Mouse (Mus musculus): ENCODE measurements around the gene Herc2. TPM values are rescaled to one million over a fixed set of nuclear protein-coding genes. Genes with fewer than 3 reads are reported as not detected.

The Herc2 gene
- polyA plus RNA-seq, 2 experiments from 2014 or later: 19.4 to 25.6 TPM

DNA sequence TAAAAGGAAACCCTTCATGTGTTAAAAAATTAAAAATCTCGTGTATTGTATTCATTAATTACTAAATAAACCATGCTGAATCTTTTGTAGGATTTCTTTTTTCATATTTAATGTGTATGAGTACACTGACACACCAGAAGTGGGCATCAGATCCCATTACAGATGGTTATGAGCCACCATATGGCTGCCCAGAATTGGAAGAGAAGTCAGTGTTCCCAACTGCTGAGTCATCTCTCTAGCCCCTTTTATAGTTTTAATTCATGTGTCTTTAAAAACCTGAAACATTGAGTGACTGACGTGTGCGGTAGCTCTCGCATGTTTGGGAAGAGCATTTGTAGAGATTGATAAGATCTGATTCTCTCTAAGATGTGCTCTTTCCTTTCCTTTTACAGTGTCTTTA lies 21.7 kb downstream of the Herc2 start:
- ATAC-seq: no peak

DNA sequence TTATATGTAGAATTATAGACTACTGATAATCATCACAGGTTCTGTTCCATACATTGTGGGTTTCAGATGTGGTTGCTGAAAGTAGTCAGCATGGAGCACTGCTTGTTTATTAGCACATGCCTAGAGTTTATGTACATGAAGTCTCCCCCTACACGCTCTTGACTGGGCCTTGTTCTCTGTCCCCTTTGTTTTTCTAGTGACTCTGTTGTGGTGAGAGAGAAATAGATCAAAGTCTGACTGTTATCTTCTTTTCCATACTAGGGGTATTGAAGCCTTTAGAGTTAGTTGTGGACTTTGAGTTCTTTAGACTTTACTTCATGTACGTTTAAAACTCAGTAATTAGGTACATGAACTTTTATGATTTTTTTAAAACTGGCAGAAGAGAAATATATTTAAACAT lies 33.0 kb downstream of the Herc2 start:
- ATAC-seq: no peak

DNA sequence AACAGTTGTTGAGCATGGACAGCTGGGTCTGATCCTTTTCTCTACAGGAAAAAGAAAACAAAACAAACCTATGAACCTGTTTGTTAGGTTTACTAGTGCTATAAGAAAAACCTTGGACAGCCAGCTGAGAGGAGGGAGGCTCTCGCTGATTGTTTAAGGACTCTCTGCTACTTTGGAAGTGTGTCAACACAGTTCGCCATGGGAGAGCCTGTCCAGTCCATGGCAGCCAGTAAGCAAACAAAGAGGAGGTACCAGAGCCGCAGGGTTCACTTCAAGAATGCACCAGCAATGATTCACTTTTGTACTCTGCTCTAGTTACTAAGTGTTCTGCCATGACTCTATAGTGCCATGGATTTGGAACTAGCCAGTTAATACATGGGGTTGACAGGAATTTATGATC lies 39.1 kb downstream of the Herc2 start:
- no peak for ATAC-seq

DNA sequence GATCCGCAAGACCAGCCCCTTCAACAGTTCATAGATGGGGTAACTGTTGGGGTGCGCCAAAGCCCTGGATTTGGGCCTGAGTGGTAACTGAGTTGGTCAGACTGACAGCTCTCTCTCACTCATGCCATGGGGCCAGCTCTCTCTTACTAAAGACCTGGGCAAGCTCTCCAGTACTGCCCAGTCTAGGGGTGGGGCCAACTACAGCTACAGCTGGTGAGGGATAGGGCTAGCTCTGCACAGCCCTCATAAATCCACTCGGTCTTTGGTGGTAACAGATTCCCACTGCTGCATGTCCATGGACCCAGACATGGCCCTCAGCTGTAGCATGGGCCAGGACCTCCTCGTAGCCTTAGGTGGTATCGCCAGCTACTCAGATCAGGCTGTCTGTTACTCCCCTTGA lies 41.4 kb downstream of the Herc2 start:
- ATAC-seq: no peak

DNA sequence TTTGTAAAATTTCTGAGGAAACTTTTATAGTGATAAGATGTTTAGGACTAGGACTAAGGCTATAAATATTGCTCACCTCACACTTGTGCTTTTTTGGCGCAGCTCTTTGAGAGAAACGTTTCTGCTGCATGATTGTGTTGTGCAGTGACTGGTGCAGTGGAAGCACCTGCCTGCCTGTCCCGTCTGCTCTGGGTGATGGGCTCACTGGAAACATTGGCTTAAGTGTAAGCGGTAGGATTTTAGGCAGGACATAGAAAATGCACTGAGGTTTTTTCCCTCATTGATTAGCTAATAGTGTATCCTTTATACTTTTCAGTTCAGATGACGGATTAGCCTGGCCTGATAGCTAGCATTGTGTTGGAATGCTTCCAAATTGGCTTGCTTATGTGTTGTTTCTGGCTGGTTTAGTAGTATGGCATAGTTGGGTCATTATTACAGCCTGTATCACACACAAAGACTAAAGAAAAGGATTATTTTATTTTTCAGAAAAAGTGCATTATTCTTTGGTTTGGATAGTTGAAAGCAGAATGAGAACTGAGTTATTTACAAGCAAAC lies 52.4 kb downstream of the Herc2 start:
- no peak for ATAC-seq

DNA sequence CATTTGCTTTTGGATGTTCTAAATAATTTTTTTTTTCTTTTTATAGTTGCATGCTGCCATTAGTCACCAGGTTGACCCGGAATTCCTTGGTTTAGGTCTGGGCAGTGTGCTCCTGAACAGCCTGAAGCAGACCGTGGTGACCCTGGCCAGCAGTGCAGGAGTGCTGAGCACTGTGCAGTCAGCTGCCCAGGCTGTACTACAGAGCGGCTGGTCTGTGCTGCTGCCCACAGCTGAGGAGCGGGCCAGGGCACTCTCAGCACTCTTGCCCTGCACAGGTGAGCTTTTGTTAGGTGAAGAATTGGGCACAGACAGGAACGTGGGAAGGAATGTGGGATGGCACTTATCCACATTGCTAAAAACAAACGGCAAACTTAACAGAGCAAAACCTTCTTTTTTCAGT lies 63.0 kb downstream of the Herc2 start:
- ATAC-seq: no peak

DNA sequence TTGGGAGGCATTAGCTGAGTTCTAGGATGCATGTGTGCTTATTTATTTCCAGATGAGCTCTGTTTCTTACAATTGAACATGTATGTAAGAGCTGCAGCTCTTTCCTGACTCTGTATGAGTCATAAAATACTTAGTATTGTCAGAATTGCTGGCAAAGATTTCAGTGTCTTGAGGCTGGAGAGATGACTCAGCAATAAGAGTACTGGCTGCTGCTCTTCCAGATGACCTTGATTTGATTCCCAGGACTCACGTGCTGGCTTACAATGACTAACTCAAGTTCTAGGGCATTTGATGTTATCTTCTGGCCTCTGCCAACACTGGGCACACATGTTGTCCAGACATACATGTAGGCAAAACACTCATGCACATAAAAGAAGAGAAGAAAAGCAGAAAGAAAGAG lies 64.2 kb downstream of the Herc2 start:
- ATAC-seq: no peak

DNA sequence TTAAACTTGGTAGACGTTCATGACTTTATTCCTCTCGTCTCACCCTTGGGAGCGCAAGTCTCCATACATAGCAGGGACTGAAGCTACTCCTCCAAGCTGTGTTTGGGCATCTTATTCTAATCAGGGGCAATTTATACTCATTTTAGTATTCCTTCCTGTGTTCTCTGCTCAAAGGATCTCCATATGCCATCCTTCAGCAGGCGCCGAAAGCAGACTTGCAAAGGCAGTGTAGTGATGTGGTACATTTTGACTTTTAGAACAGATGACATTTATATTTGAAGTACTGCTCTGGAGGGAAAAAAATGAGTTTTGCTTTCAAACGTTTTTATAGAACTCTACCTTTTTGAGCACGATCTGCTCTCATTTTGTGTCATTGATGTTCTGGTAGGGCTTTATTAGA lies 71.0 kb downstream of the Herc2 start:
- no peak for ATAC-seq

DNA sequence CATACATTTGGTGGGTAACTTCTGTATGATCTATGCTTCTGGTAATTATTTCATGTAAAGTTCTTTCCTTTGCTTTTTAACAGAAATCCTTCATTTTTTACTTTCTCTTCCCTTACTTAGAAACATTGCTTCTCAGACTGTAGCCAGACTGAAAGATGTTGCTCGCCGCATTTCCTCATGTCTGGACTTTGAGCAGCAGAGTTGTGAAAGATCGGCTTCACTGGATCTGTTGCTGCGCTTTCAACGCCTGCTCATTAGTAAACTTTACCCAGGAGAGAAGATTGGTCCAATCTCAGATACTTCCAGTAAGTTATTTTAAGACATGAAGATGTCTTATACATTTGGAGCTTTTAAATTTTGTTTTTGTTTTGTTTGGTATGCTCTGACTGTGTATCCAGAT lies 71.4 kb downstream of the Herc2 start:
- ATAC-seq: no peak

DNA sequence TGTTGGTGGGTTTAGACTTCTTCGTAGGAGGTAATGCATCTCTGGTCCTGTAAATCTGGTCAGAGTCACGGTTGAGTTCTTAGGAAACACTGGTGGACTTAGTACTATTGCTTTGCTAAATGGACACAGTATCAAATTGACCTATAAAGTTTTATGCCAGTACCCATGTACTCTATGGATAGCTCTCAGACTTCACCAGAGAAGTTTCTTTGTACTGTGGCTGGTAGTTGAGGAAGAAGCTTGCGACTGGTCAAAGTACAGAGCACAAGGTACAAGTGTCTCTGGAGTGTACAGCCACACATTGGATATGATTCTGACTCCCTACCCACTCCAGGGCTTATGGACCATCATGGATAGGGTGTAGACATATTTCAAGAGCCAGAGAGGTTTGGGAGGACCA lies 78.1 kb downstream of the Herc2 start:
- no peak for ATAC-seq

DNA sequence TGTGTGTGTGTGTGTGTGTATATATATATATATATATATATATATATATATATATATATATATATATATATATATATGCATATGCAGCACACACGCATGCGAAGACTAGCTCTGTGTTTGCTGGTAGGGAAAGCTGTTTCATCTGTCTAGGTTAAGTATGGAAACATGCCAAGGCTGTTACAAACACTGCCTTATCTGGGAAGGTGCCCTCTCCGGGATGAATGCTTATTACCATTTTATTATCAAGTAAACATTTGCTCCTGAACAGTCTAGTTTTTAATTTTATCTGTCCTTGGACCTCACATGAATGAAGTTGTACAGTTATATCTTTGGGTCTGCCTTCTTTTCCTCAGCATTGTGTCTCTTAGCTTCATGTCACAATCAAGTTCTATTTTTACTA lies 79.6 kb downstream of the Herc2 start:
- ATAC-seq: no peak

DNA sequence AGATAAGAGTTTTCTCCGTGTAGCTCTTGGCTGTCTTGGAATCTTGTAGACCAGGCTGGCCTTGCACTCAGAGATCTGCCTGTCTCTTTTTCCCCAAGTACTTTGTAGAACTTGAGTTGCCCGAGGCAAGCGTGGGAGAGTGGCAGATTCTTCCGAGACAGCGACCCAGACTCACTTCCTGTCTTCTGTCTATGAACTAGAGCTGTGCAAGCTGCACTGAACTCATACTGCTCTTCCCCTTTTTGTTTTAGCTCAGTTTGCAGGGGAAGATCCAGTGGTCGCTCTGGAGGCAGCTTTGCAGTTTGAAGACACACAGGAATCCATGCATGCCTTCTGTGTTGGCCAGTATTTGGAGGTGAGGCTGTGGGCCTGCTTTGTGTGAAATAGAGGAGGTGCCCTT lies 81.6 kb downstream of the Herc2 start:
- ATAC-seq: peak; percentile 59

DNA sequence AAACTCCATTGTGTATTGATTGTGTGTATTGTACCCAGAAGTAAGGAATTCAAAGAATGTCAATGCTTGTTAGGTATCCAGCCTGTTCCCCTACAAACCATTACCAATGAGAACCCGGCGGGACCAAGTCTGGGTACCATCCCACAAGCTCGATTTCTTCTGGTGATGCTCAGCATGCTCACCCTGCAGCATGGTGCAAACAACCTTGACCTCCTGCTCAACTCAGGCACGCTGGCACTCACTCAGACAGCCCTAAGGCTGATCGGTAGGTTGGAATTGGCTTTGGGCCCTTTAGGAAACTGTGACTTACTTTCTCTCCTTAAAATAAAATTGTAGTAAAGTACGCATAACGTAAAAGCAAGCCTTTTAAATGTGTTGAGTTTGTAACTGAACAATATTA lies 88.7 kb downstream of the Herc2 start:
- no peak for ATAC-seq

DNA sequence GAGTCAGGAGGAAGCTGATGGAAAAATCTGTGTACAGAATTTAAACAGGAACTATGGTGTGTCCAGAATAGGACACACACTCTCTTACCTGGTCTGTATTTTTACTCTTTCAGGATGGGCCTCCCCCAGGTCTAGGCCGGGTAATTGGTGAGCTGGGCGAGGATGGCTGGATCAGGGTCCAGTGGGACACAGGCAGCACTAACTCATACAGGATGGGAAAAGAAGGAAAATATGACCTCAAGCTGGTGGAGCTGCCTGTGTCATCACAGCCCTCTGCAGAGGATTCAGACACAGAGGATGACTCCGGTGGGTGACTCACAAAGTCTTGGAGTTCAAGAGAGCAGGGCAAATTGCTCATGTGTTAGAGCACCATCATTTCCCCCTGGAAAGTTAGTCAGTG lies 96.4 kb downstream of the Herc2 start:
- no peak for ATAC-seq

DNA sequence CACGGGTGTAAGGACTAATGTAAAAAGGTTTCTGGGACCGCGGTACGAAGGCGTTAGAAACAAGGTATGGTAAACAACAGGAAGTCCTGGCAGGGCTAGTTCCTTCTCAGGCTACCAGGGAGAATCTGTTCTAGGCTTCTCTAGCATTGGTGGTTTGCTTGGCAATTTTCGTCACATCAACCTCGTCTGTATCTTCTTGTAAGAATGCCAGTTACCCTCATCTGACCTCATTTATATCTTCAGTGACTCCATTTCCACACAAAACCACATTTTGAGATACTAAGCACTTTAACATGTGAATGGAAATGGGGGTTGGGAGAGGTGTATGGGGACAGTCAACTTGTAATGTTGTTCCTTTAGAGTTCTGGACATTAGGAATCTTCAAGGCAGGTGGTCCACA lies 98.9 kb downstream of the Herc2 start:
- no peak for ATAC-seq

DNA sequence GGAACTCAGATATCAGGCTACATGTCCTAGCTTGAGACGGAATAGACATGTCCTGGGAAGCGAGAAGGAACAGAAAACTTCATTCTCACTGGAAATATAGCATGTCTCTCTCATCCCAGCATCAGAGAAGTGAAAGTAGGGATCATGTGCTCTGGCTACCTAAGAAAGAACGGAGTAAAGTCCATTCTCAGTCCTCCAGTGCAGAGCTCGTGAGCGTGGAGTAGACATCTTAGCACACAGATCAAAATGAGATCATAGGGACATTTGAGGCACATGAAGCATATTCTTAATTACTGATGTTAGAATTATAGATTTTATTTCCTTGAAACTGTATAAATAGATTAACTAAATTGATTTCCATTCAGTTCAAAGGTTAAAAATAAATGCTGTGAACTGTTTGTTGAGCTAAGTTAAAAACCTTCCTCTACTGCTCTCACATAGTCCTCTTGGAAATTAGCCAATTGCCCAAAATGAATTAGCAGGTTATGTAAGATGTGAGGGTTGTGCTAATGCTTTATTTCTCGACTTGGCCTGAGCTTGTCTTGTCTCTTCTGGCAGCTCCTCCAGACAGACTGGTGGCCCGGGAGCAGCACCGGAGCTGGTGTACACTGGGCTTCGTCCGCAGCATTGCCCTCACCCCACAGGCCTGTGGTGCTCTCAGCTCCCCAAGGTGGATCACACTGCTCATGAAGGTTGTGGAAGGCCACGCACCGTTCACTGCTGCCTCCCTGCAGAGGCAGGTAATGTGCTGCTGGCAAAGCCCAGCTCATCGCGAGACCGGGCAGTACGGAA lies 102.1 kb downstream of the Herc2 start:
- ATAC-seq: no peak

DNA sequence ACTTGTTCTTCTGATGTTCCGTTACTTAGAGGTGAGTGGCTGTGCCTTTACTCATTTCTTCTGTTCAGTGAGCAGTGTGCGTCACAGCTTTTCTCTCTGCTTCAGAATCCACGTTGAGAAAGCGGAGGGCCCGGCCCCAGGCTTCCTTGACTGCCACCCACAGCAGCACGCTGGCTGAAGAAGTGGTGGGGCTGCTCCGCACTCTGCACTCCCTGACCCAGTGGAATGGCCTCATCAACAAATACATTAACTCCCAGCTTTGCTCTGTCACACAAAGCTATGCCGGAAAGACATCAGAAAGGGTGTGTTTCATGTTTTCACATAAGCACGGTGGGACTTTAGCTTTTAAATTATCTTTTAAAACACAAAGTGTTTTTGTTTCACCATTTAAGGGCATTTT lies 103.2 kb downstream of the Herc2 start:
- no peak for ATAC-seq

DNA sequence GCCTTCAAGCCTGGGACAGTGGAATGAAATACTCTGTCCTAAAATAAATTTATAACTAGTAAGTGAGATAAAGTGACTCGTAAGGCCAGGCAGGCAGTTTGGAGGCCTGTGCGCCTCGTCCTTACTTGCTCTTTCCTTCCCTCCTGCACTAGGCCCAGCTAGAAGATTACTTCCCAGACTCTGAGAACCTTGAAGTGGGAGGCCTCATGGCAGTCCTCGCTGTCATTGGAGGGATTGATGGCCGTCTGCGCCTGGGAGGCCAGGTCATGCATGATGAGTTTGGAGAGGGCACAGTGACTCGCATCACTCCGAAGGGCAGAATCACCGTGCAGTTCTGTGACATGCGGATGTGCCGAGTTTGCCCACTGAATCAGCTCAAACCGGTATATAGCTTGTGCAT lies 103.6 kb downstream of the Herc2 start:
- no peak for ATAC-seq

DNA sequence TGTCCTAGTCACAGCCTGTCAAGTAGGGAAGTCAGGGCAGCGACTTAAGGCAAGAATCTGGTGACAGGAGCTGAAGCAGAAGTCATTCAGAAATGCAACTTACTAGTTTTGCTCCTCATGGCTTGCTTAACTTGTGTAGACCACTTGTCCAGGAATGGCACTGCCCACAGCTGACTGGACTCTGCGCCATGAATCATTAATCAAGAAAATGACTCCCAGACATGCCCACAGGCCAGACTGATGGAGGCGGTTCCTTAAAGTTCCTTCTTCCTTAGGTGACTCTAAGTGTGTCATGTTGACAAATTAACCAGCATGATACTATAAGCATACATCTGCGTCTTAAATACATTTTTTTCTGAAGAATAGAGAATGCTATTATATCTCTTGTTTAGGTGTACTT lies 113.3 kb downstream of the Herc2 start:
- ATAC-seq: no peak

DNA sequence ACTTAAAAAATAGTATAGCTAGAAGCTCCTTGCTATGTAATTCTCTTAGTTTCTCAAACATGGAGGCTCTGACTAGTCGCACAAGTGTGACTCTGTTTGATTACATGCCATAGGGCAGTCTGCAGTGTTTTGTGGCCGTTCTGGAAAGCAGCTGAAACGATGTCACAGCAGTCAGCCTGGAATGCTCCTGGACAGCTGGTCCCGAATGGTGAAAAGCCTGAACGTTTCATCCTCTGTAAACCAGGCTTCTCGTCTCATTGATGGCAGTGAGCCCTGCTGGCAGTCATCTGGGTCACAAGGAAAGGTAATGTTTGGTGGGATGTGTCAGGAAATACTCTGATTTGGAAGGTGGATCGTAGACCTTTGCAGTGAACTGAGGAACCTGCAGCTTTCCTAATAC lies 118.7 kb downstream of the Herc2 start:
- ATAC-seq: no peak

DNA sequence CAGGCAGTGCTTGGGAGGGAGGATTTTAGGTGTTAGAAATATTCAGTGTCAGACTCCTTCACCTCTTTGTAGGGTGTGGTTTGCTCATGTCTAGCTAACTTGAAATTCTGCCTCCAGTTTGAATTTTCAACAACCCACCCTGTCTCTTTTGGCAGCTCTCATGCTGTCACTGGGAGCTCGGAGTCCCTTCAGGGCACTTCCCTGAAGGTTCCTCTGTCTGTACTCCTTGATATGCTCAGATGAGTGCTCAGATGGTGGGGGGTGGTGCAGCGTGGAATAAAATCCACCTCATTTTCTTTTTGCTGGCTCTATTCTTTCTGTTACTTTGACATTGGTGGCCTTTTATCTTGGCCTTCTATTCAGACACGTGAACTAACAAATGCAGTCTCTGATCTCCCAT lies 127.4 kb downstream of the Herc2 start:
- no peak for ATAC-seq

DNA sequence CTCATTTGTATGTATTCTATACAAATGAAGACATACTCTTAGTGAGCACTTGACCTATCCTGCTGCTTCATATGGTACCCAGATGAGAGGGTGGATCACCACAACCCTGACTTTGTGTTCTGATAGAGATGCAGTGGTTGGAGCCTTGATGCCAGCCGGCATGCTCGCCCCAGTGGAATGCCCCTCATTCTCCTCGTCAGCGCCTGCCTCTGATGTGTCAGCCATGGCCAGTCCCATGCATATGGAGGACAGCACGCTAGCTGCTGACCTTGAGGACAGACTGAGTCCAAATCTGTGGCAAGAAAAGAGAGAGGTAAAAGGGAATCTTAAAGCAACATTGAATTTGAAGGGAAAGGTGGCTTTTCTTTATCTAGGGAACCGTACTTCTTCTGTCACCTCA lies 141.0 kb downstream of the Herc2 start:
- no peak for ATAC-seq

DNA sequence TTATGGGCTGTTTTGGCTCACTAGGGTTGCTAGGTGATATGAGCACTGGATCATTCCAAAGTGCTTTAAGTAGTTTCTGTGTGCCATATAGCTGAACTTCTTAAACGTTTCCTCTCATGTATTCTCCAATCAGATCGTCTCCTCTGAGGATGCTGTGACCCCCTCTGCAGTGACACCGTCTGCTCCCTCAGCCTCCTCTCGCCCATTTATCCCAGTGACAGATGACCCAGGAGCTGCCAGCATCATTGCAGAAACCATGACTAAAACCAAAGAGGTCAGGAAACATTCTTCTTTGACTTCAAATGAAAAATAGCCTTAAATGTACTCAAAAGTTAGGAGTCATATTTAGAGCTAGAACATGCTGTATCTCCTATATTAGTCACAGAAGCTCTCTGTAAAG lies 141.7 kb downstream of the Herc2 start:
- no peak for ATAC-seq

DNA sequence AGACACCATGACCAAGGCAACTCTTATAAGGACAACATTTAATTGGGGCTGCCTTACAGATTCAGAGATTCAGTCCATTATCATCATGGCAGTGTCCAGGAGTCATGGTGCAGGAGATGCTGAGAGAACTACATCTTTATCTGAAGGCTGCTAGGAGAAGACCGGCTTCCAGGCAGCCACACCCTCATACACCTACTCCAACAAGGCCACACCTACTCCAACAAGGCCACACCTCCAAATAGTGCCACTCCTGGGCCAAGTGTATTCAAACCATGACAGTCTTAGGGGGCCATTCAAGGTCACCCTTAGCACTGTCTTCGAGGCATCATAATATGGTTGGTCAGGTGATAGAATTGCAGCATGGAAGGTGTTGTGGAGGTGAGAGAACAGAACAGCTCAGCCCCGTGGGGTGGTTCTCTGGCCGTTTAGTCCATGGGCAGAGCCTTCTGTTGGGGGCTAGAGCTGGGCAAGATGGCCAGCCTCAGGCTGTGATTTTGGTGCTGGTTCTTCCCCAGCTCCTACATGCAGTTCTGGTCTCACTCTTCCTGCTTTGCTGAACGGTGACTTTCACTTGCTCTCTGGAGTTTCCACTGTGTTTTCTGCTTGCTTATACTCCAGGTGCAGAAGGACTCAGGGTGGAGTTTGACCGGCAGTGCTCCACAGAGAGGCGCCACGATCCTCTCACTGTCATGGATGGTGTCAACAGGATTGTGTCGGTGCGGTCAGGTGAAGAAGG lies 151.7 kb downstream of the Herc2 start:
- ATAC-seq: no peak
